Mouse (Mus musculus) cerebellum, adult 11-12 months (tissue): ENCODE measurements around the gene Mia.

Experiments used
- DNase-seq: peaks from one replicate; pipeline ENCODE4 v3.0.0; 2022

The Mia gene

GRCm38 (mm10) chr7:27180837-27181695 lies at the start of gene Mia, which contains the start of gene Gm21983:
Mia (minus strand) TSS chr7:27181157.
Gm21983 (minus strand) TSS chr7:27181086.
- DNase-seq = peak; percentile 33

- peak; percentile 48 for DNase-seq
Measured at GRCm38 (mm10) chr7:27228865-27229264, 47.9 kb upstream of the Mia start.

DNA sequence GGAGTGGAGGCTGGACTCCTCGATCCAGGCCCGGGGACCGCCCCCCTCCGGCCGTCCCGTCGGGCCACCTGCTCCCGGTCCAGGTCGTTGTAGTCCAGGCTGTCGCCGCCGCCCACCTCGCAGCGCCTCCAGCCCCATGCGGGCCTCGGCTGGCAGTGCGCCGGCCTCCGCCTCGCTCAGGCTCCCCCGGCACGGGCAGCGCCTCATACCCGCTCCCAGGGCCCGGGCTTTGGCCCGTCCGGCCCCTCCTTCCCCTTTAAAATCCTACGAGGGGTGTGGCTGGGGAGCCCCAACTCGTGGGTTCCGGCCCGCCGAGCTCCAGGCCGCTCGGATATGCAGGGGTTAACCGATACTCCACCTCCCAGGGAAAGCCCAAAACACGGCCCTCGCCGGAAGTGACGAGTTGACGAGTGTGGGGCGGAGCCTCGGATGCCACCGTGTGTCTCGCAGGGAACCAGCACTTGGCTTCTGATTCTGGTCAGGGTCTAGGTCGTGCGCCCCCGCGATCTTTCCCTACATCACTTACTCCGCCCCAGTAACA lies 47.4 kb upstream of the Mia start, which contains the start of gene Itpkc:
Gene Itpkc, minus strand, starts transcription at position 381 of the 541 bp plus-strand sequence.
- peak; percentile 89 for DNase-seq

DNA sequence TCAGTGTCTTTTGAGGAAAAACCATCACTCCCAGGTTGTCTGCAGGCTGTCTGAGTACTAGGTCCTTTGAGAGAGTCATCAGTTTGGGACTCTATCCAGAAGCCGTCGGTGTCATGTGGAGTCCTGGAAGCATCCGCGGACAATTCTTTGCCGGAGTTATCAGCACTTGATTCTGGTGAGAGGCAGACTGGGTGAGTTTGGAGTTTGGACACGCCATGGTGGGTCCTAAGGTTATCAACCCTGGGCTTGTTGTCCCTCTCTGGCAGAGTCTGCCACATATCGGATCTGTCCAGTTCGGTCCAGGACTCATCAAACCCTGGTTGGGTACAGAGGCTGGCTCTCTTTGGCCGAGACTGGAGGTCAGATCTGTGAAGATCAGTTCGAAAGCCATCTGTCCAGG lies 46.7 kb upstream of the Mia start:
- peak; percentile 69 for DNase-seq

DNA sequence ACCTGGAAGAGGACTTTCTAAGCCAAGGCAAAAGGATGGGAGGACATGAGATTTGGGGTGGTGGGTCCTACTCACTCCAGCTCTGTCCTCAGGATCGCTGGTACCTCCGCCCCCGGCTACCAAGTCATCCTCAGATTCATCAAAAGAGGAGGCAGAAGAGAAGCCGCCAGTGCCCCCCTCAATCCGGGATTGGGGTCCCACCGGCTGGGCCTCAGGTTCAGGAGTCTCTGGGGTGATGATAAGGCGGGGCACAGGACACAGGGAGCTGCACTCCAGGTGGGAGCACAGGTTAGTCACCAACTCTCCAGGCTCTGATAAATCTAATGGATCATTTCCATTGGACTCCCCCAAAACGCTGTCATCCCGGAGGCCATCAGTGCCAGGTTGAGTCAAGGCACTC lies 46.3 kb upstream of the Mia start:
- peak; percentile 63 for DNase-seq

DNA sequence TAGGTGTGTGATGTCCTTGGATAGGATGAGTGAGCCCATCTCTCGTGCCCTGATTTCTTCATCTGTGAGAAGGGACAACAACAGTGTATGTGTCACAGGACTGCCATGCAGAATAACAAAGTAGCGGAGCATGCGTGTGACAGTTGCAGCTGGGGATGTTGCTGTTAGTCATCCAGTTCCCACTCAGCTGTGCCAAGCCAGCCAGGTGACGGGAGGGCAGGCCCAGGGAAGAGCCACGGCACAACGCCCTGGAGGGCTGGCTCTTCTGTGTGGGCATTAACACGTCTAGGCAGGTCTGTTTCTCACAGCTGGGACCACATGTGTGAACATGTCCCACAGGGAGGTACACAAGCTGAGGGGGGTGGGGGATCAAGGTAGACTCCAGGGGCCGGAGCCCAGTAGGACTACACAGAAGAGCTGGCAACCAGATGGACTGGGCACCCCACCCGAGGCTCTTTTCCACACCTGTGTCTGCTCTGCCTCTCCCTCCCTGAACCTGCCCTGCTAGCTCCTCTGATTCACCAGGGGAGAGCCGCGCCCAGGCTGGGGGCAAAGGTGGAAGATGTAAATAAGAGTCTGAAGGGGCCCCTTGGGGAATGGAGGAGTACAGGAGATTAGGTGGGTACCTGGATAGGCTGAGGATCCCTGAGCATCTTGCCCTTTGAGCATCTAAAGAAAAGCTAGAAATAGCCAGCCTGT lies 44.1 kb upstream of the Mia start:
- DNase-seq = peak; percentile 50

GRCm38 (mm10) chr7:27222538-27222937 lies 41.6 kb upstream of the Mia start:
- DNase-seq = no peak

DNA sequence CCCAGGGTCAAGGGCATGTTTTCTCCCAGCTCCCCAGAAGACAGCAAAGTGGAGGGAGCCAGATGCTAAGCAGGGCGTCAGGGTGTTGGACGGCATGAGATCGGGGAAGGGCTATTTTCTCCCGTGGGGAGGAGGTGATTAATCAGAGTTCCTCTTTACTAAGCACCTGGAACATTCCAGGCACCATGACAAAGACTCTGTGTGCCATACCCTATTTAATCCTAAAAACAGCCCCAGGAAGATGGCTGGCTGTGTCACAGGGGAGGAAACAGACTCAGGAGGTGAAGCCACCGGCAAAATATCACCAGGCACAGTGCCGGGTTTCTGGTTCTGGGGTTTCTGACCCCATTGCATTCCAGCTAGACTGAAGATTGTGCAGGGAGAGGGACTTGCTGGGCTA lies 41.0 kb upstream of the Mia start:
- DNase-seq = no peak

GRCm38 (mm10) chr7:27219937-27220336 lies 39.0 kb upstream of the Mia start:
- no peak for DNase-seq

DNA sequence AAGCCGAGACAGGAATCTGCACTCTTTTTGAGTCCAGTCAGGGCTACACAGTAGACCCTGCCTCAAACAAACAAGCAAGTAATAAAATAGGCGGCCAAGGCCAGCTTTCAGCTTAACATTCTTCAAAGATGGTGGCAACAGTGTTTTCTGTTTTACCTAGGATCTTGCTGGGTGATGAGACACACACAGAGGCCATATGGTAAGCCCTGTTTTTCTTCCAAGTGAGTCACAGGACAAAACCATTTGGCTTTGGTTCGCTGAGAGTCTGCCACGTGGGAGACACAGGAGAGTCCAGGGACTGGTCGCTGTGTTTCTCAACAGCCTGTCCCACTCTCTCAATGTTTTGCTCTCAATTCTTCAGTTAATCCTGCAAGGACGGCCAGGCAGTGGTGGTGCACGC lies 37.6 kb upstream of the Mia start:
- DNase-seq = peak; percentile 72

DNA sequence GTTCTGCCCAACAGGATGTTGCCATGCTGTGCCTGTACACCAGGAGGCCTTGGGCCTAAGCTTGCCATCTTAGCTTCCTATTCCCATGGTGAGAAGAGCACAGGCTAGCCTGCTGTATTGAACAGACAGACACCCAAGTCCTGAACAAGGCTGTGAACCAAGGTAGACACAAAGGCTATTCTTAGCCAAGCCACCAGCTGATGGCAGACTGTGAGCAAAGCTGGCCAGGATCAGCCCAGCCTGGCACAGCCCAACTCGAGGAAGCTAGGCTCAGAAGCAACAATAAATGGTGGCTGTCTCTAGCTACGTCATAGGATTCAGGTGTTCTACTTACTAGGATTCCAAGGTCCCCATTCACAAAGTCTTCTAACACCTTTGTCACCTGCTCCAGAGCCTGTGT lies 31.7 kb upstream of the Mia start:
- no peak for DNase-seq

DNA sequence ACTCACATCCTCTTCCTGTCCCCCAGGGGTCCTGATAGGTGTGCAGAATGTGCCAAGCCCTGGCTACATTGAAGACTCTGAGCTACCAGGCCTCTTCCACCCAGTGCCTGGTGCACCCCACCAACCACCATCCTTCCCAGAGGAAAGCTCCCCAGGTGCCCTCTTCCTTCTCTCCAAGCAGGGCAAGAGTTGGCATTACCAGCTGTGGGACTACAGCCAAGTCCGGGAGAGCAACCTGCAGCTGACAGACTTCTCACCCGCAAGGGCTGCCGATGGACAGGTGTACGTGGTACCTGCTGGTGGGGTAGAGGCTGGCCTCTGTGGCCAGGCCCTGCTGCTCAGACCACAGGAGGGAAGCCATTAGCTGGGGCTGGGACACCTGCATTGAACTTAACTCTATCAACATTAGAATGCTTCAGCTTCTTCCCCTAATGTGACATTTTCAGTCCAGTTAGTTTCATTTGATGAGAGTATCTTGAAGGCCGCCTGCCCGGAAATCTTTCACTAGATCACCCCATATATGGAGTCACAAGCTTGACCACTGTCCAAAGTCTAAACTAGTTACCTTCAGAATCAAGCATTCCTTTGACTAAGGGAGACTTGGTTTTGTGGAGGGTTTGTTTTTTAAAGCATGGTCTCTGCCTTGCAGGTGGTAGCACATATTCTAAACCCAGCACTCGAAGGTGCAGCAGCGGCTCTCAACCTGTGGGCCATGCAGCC lies 22.9 kb upstream of the Mia start:
- peak; percentile 64 for DNase-seq

GRCm38 (mm10) chr7:27198779-27199178 lies 17.8 kb upstream of the Mia start:
- no peak for DNase-seq

GRCm38 (mm10) chr7:27198355-27198754 lies 17.4 kb upstream of the Mia start:
- DNase-seq = no peak

DNA sequence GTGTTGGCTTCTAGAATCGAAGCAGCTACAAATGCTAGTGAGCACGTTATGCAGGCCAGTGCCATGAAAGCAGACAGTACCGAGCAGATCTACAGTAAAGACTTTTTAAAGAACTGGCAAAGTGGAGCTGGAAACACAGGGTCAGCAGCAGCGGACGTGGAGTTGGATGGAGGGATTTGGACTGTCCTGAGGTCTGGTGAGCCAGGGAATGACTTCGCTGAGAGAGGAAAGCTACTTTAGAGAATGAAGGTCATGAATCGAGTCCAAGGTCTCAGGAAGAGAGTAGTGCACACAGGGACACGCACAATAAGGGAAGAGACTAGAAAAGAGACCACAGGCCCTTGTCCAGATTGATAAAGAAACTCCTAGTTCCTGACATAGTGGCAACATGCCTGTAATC lies 16.7 kb upstream of the Mia start:
- DNase-seq = no peak

DNA sequence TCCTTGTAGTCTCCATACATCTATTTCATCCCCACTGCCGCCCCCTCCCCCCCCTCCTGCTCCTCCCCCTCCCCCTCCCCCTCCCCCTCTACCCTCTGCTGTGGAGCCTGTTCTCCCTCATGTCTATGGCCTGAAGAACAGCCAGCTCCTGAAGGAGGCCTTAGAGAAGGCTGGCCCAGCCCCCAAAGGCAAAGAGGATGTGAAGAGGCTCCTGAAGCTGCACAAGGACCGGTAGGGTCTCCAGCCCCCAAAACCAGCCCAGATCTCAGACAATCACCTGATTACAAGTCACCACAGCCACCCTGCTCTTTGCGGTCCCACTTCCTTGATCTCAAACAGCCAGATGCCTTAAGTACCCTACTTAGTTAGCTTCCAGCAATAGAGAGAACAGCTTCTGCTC lies 16.2 kb upstream of the Mia start:
- DNase-seq = no peak

- peak; percentile 99 for DNase-seq
Measured at GRCm38 (mm10) chr7:27195681-27196611, 15.0 kb upstream of the Mia start, which contains the start of the genes BC024978 and Snrpa. BC024978 (plus strand) TSS chr7:27195781. Snrpa (minus strand) TSS chr7:27196271.

DNA sequence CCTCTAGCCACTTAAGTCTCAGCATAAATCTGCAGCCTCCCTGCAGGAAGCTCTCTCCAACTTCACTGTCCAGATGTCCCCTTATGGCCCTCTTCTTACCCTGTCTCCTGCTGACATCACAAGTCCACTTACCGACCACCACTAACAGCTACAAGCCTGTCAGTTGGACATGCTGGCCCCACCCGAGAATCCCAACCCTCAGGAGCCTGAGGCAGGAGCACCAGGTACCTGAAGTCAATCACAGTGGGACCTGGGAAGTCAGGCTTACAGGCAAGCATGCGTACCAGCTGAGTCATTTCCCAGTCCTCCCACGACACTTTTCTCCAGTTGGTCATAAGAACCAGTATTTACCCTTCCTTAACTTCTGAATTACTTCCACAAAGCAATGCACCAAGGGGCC lies 12.8 kb upstream of the Mia start:
- no peak for DNase-seq

DNA sequence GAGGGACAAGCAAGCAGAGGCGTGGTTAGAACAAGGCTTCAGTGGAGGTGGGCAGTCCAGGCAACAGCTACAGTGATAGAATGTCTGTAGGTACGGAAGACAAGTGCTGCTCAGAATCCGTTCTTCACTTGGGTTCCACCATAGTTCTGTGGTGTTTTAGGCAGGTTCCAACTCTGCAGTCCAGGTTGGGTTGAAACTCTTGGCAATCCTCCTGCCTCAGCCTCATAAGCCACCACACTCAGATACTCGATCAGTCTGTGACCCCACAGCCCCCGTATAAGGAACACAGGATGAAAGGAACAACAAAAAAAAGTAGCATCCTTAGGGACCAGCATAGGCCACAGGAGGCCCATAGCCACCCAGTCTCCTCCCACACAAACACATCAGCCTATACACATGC lies 11.5 kb upstream of the Mia start:
- DNase-seq = no peak

GRCm38 (mm10) chr7:27189271-27189931 lies 8.4 kb upstream of the Mia start:
- DNase-seq = no peak

DNA sequence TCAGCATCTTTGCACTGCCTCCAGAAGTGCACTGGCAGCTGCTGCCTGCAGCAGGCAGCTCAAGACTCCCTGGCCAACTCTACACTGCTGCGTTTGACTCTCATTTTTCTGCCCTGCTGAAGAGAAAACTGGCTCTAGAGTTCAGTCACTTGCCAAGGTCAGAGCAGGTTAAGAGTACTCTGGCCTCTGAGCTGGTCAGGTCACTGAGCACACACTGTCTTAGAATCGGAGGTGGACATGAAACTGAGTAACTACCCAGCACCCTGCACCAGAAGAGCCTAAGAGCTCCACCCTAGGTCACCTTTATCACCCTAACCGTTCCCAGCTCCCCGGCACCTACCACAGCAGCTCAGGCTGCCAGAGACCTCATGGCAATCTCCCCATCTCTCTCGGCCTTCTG lies 5.0 kb upstream of the Mia start:
- DNase-seq = no peak
